Mouse (Mus musculus) intestine, embryonic 16.5 days (tissue): ENCODE measurements around the gene Cnot3. TPM values are rescaled to one million over a fixed set of nuclear protein-coding genes. Genes with fewer than 3 reads are reported as not detected.
"Not testable (repeated sequence)": the region's sequence is repeated elsewhere in the genome, so short reads cannot be mapped to it uniquely, and the experiment has no call there.

Experiments used
- ATAC-seq: fragments of 200-750 bp; cut with Nextera tagmentation; 2 replicates; pipeline ENCODE4 v1.8.0; 2017; ENCODE audit warnings: moderate TSS enrichment, moderate library complexity
- H3K27ac ChIP-seq: fragments of 300-500 bp; sonication (generic); 2 replicates; pipeline ENCODE4 v1.5.1; 2014; ENCODE audit warnings: mild to moderate bottlenecking, low read length
- H3K27me3 ChIP-seq: fragments of 300-500 bp; sonication (generic); replicated peaks from 2 replicates; pipeline ENCODE4 v1.6.1; 2014; ENCODE audit warnings: low read length, control low read depth, mixed read lengths; ENCODE audit not compliant: control insufficient read depth, insufficient read depth
- H3K36me3 ChIP-seq: fragments of 300-500 bp; sonication (generic); 2 replicates; pipeline ENCODE4 v1.6.1; 2014; ENCODE audit warnings: low read length, control low read depth; ENCODE audit not compliant: control insufficient read depth, insufficient read depth
- H3K4me1 ChIP-seq: fragments of 300-500 bp; sonication (generic); 2 replicates; pipeline ENCODE4 v1.6.1; 2014; ENCODE audit warnings: low read length, control low read depth, mixed read lengths; ENCODE audit not compliant: control insufficient read depth, insufficient read depth
- H3K4me2 ChIP-seq: fragments of 300-500 bp; sonication (generic); 2 replicates; pipeline ENCODE4 v1.6.1; 2014; ENCODE audit warnings: low read depth, low read length, control low read depth
- H3K4me3 ChIP-seq: fragments of 300-500 bp; sonication (generic); 2 replicates; pipeline ENCODE4 v1.5.1; 2014; ENCODE audit warnings: mild to moderate bottlenecking, low read length
- H3K9ac ChIP-seq: fragments of 300-500 bp; sonication (generic); 2 replicates; pipeline ENCODE4 v1.6.1; 2014; ENCODE audit warnings: low read depth, low read length
- H3K9me3 ChIP-seq: fragments of 300-500 bp; sonication (generic); 2 replicates; pipeline ENCODE4 v1.6.1; 2016; ENCODE audit warnings: low read length, control low read depth; ENCODE audit not compliant: control insufficient read depth
- WGBS: fragments of 180-500 bp; shearing (Covaris S2); extraction: QIAGEN DNeasy Blood & Tissue Kit; methylation state at CpG from one replicate; pipeline ENCODE4 v1.1.7; 2014; 5-methylcytosine and 5-hydroxymethylcytosine counted together
- polyA plus RNA-seq: library from polyadenylated mRNA; unstranded; fragments of >200 nt; fragmentation: Nextera tagmentation; extraction: Ambion mirVana; gene quantifications from 2 replicates; pipeline ENCODE4 v1.2.1, GENCODE M21; 2015

Gene Cnot3
- polyA plus RNA-seq, 1 experiment from 2014 or later: 43.2 TPM

DNA sequence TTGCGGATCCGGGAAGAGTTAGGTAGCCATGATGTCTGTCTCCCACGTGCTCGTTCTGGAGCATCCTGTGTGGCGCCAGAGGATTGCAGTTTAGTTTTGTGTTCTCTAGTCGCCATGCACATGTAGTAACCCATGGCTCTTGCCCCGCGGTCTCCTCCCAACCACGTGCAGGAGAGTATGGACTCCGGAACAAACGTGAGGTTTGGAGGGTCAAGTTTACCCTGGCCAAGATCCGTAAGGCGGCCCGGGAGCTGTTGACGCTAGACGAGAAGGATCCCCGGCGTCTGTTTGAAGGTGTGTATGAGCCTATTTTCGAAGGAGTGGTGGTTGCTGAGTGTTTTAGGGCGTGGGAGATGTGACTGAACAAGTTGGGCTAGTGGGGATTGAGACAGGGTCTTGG lies 59.4 kb downstream of the Cnot3 start:
- H3K9ac ChIP-seq: peak overlapping the region; percentile 86
- H3K36me3 ChIP-seq: peaks cover 11% of the 10 kb centered on the region; the same call in 1 of the 2 replicates
- peak overlapping the region; percentile 94 for H3K27ac ChIP-seq
- peak overlapping the region; percentile 77 for H3K4me2 ChIP-seq
- peak overlapping the region; percentile 83 for H3K4me3 ChIP-seq
- ATAC-seq: peak; percentile 14; the same call in 1 of the 2 replicates
- under 1% methylated on average over 20 of the region's 20 CpGs for WGBS
- peaks cover 11% of the 10 kb centered on the region for H3K4me1 ChIP-seq
- H3K27me3 ChIP-seq: no peaks in the 10 kb centered on the region
- H3K9me3 ChIP-seq: no peaks in the 10 kb centered on the region

DNA sequence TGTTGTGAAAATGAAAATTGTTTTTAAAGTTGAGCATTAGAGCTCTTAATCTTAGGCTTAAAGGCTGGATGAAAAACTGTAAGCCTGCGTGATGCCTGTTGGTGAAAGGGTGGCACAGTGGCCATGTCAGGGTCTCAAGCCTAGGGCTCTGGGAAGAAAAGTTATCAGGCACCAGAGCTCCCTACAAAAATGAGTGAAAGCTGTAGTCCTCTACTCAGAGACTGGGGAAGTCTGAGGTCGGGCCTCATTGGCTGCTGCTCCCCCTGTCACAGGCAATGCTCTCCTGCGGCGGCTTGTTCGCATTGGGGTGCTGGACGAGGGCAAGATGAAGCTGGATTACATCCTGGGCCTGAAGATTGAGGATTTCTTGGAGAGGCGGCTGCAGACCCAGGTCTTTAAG lies 60.4 kb downstream of the Cnot3 start:
- Histone ChIP-seq H3K4me1 (peaks cover 11% of the 10 kb centered on the region), H3K4me2 (peak overlapping the region; percentile 77), H3K9ac (peak overlapping the region; percentile 86), H3K36me3 (peaks cover 11% of the 10 kb centered on the region; the same call in 1 of the 2 replicates), H3K4me3 (peak overlapping the region; percentile 83), H3K27ac (peak overlapping the region; percentile 18; the same call in 1 of the 2 replicates)
- H3K9me3 ChIP-seq, ATAC-seq, H3K27me3 ChIP-seq: not testable (repeated sequence)
- WGBS: 1% methylated on average over 6 of the region's 7 CpGs

DNA sequence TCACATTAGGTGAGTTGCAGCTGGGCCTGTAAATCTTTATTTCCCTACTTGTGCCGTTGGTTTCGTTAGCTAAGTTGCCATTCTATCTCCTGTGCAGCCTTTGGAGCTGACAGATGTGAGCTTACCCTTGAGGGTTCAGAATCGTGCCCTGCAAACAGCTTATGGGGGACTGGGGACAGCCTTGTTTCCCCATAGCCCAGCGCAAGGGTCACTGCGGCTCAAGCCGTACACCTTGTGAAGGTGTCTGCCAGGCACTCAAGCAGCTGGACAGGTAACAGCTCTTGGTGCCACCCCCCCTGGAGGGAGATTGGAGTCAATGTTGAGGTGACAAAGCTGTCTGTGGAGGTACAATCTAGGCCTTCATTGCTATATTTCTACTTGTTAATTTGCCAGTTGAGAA lies 60.8 kb downstream of the Cnot3 start:
- WGBS: 22% methylated on average over 6 of the region's 6 CpGs
- H3K4me2 ChIP-seq: peak overlapping the region; percentile 77
- H3K9me3 ChIP-seq: no peaks in the 10 kb centered on the region
- ATAC-seq: no peak
- peaks cover 11% of the 10 kb centered on the region for H3K4me1 ChIP-seq
- H3K9ac ChIP-seq: peak overlapping the region; percentile 86
- no peaks in the 10 kb centered on the region for H3K27me3 ChIP-seq
- H3K36me3 ChIP-seq: peaks cover 10% of the 10 kb centered on the region; the same call in 1 of the 2 replicates
- peak overlapping the region; percentile 17; the same call in 1 of the 2 replicates for H3K27ac ChIP-seq
- peak overlapping the region; percentile 83 for H3K4me3 ChIP-seq

DNA sequence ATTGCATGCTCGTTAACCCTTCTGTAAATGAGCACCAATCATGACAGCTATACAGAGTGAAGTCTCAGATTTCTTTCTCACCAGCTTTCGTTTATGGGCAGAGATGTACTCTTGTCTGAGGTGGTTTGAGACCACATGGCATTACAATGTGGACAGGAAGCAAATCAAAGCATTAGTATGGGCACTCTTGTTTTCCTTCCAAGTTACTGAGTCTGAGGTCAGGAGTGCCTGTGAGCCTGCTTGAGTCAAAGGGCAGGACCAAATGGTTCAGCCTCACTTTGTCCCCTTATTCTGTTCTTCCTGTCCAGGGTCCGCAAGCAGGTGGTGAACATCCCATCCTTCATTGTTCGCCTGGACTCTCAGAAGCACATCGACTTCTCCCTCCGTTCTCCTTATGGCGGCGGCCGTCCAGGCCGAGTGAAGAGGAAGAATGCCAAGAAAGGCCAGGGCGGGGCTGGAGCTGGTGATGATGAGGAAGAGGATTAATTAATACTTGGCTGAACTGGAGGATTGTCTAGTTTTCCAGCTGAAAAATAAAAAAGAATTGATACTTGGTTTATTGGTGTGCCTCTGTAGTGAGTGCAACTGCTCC lies 61.4 kb downstream of the Cnot3 start:
- Histone ChIP-seq H3K27ac (peak overlapping the region; percentile 31), H3K9me3 (no peaks in the 10 kb centered on the region), H3K9ac (peak overlapping the region; percentile 86), H3K4me3 (peak overlapping the region; percentile 83), H3K36me3 (peaks cover 7% of the 10 kb centered on the region; the same call in 1 of the 2 replicates), H3K27me3 (no peaks in the 10 kb centered on the region), H3K4me1 (peaks cover 11% of the 10 kb centered on the region), H3K4me2 (peak overlapping the region; percentile 77)
- WGBS: 44% methylated on average over 11 of the region's 11 CpGs
- no peak for ATAC-seq

DNA sequence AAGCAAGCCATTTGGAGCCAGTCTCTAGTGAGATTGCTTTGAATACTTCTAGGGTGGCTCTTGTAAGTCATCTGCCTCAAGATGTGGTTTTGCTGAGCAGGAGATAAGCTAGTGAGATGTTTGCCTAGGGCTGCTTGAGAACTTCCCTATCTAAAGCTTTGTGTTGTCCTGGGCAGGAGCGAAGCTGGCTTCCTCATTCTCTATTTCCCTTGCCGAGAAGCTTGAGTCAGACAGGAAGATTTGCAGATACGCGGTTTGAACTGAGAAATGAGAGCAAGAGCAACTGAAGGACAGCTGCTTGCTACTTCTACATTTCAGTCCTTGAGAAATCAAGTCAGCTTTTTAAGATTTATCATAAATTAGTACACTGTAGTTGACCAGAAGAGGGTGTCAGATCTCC lies 62.0 kb downstream of the Cnot3 start:
- H3K4me1 ChIP-seq: peaks cover 11% of the 10 kb centered on the region
- peak overlapping the region; percentile 31; the same call in 1 of the 2 replicates for H3K27ac ChIP-seq
- ATAC-seq: no peak
- no peak overlapping the region for H3K4me3 ChIP-seq
- WGBS: 52% methylated on average over 4 of the region's 4 CpGs
- H3K9ac ChIP-seq: no peak overlapping the region
- H3K27me3 ChIP-seq: no peaks in the 10 kb centered on the region
- H3K4me2 ChIP-seq: 0 out of 2 replicates have a peak overlapping the region, but pooled peaks have one; percentile 77
- no peaks in the 10 kb centered on the region for H3K9me3 ChIP-seq
- peaks cover 7% of the 10 kb centered on the region; the same call in 1 of the 2 replicates for H3K36me3 ChIP-seq

DNA sequence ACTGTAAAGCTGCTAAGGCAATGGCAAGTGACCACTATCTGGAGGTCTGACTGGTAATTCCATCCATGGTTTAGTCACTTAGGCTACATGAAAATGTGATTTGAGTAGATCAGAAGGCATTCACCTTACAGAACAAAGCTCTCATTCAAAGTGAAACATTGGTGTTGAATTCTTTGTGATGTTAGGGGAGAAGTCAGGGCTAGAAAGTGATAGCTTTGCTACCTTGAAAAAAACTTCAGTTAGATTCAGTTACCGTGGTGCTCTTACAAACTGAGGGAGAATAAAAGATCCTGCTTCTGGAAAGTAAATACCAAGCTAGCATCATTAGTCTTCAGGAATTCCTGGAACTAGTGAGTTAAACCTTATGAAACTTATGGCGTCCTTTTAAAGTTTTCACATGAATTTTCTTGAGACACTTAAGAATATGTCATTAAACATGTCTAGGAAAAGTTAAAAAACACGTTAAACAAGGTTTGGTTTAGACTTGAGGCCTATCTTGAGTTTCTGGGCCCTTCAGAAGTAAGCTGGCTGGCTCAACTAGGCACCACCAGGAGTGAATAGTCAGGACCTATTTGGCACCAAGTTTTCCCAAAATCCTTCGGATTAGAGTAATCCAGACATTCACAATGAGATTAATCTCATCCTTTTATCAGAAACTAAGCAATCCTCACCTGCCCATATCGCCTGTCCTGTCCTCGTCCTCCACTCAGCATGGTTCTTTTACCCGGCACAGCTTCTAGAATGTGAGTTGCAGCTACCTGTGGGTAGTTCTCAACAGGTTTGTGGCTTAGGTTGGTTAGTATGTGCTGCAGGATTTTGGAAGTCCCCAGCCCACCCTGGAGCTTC lies 62.7 kb downstream of the Cnot3 start:
- no peak overlapping the region for H3K4me3 ChIP-seq
- H3K9ac ChIP-seq: no peak overlapping the region
- WGBS: 40% methylated on average over 7 of the region's 7 CpGs
- no peak for ATAC-seq
- peaks cover 11% of the 10 kb centered on the region for H3K4me1 ChIP-seq
- no peaks in the 10 kb centered on the region for H3K9me3 ChIP-seq
- no peak overlapping the region for H3K4me2 ChIP-seq
- peaks cover 7% of the 10 kb centered on the region; the same call in 1 of the 2 replicates for H3K36me3 ChIP-seq
- H3K27me3 ChIP-seq: no peaks in the 10 kb centered on the region
- no peak overlapping the region for H3K27ac ChIP-seq

DNA sequence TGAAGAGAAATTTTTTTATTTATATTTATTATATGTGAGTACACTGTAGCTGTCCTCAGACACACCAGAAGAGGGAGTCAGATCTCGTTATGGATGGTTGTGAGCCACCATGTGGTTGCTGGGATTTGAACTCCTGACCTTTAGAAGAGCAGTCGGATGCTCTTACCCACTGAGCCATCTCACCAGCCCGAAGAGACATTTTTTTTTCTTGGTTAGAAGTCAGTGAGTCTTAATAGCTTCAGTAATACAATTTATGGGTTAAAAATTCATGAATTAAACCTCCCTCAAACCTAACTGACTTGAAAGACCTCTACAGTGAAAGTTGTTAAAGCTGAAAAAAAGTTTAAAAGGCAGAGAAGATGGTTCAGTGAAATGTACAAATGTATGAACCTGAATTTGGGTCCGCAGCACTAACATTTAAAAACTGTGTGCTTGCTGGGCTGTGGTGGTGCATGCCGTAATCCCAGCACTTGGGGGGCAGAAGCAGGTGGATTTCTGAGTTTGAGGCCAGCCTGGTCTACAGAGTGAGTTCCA lies 63.4 kb downstream of the Cnot3 start:
- ATAC-seq, H3K4me2 ChIP-seq, H3K9me3 ChIP-seq, H3K27ac ChIP-seq, H3K36me3 ChIP-seq, H3K9ac ChIP-seq, H3K4me3 ChIP-seq, H3K27me3 ChIP-seq: not testable (repeated sequence)
- peaks cover 11% of the 10 kb centered on the region for H3K4me1 ChIP-seq
- 32% methylated on average over 5 of the region's 5 CpGs for WGBS

DNA sequence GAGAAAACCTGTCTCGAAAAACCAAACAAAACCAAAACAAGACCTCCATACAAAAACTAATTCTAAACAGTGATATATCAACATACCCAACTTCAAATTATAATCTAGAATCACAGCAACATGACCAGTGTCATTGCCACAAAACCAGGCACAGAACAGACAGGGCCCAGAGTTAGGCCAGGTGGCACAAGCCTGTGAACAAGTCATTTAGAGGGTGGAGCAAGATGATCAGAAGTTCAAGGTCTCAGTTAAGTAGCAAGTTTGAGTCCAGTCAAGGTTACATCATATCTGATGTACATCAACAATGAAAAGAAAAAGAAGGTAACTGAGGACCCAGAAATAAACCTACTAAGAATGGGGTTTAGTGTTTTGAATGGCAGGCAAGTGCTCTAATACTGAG lies 63.9 kb downstream of the Cnot3 start:
- Histone ChIP-seq H3K9me3 (no peaks in the 10 kb centered on the region), H3K36me3 (peaks cover 7% of the 10 kb centered on the region; the same call in 1 of the 2 replicates), H3K4me1 (peaks cover 11% of the 10 kb centered on the region), H3K9ac (no peak overlapping the region), H3K4me2 (no peak overlapping the region), H3K27ac (no peak overlapping the region), H3K27me3 (no peaks in the 10 kb centered on the region), H3K4me3 (no peak overlapping the region)
- ATAC-seq: no peak
- 55% methylated on average over 1 of the region's 1 CpGs for WGBS
